Mouse (Mus musculus) small intestine, adult 2 months (tissue): ENCODE results near the gene Mcm3ap. TPM values are rescaled to one million over a fixed set of nuclear protein-coding genes. Genes with fewer than 3 reads are reported as not detected.

Source experiments
- H3K27ac ChIP-seq: fragments of 200-500 bp; 2 replicates; pipeline ENCODE4 v1.5.1; 2012; ENCODE audit warnings: low read depth, low read length, control low read depth, inconsistent platforms; ENCODE audit not compliant: insufficient read depth
- H3K27me3 ChIP-seq: fragments of 200-500 bp; 2 replicates; pipeline ENCODE4 v1.6.1; 2012; ENCODE audit warnings: mild to moderate bottlenecking, moderate library complexity, low read length, inconsistent platforms; ENCODE audit not compliant: control insufficient read depth, insufficient read depth
- H3K36me3 ChIP-seq: fragments of 200-500 bp; 2 replicates; pipeline ENCODE4 v1.6.1; 2012; ENCODE audit warnings: mild to moderate bottlenecking, low read length, control low read depth, inconsistent platforms; ENCODE audit not compliant: control insufficient read depth, insufficient read depth
- H3K4me1 ChIP-seq: fragments of 200-500 bp; 2 replicates; pipeline ENCODE4 v1.6.1; 2012; ENCODE audit warnings: low read length, inconsistent platforms, mixed read lengths; ENCODE audit not compliant: control insufficient read depth, insufficient read depth, insufficient read length
- H3K4me3 ChIP-seq: fragments of 200-500 bp; 2 replicates; pipeline ENCODE4 v1.5.1; 2012; ENCODE audit warnings: low read depth, mild to moderate bottlenecking, control low read depth, inconsistent platforms, low read length, moderate library complexity
- CTCF ChIP-seq: fragments of 200-500 bp; IDR thresholded peaks from 2 replicates; pipeline ENCODE4 v1.5.1; 2012; ENCODE audit warnings: low read depth, mild to moderate bottlenecking, control low read depth, inconsistent platforms, low read length, moderate library complexity, mixed read lengths; ENCODE audit not compliant: insufficient replicate concordance, insufficient read length; ENCODE audit errors: extremely low read depth
- POLR2A ChIP-seq: fragments of 200-500 bp; IDR thresholded peaks from 2 replicates; pipeline ENCODE4 v1.6.1; 2012; ENCODE audit warnings: low read depth, mild to moderate bottlenecking, control low read depth, inconsistent platforms, low read length, moderate library complexity
- WGBS: fragments of 180-500 bp; shearing (Covaris S2); methylation state at CpG from one replicate; pipeline ENCODE4 v1.1.7; 2018; 5-methylcytosine and 5-hydroxymethylcytosine counted together
- polyA plus RNA-seq: library from polyadenylated mRNA; depleted of rRNA; stranded (reverse); fragments of >200 nt; gene quantifications from 2 replicates; pipeline ENCODE4 v1.2.3, GENCODE M21; 2012

The Mcm3ap gene
- polyA plus RNA-seq, 1 experiment, result 9.1 TPM

GRCm38 (mm10) chr10:76445996-76446681, 22.6 kb upstream of the Mcm3ap start:
- 44% methylated on average over 4 of the region's 4 CpGs for WGBS
- Histone ChIP-seq H3K4me1 (peaks cover 11% of the 10 kb centered on the region; the same call in 1 of the 2 replicates), H3K27ac (peak overlapping the region; percentile 59), H3K4me3 (no peak overlapping the region), H3K27me3 (no peaks in the 10 kb centered on the region), H3K36me3 (no peaks in the 10 kb centered on the region)
- TF ChIP-seq CTCF, result no peak
- no peak for TF ChIP-seq POLR2A

GRCm38 (mm10) chr10:76447406-76448229, 21.1 kb upstream of the Mcm3ap start:
- H3K27ac ChIP-seq, result peak overlapping the region; percentile 25; the same call in 1 of the 2 replicates
- TF ChIP-seq POLR2A, result no peak
- no peak for TF ChIP-seq CTCF
- no peaks in the 10 kb centered on the region for H3K27me3 ChIP-seq
- 72% methylated on average over 15 of the region's 15 CpGs for WGBS
- no peak overlapping the region for H3K4me3 ChIP-seq
- no peaks in the 10 kb centered on the region for H3K36me3 ChIP-seq
- peaks cover 9% of the 10 kb centered on the region; the same call in 1 of the 2 replicates for H3K4me1 ChIP-seq

- H3K27ac ChIP-seq, result no peak within 1 kb of the TSS
- 61% methylated on average over 5 of the region's 5 CpGs for WGBS
- no peak for TF ChIP-seq CTCF
- TF ChIP-seq POLR2A, result no peak
- H3K27me3 ChIP-seq, result no peaks in the 10 kb centered on the region
- peaks cover 9% of the 10 kb centered on the region; the same call in 1 of the 2 replicates for H3K4me1 ChIP-seq
- no peak within 1 kb of the TSS for H3K4me3 ChIP-seq
- no peaks in the 10 kb centered on the region for H3K36me3 ChIP-seq
Observed at GRCm38 (mm10) chr10:76448851-76449250, 19.9 kb upstream of the Mcm3ap start, which contains the start of gene 2610028H24Rik. Gene 2610028H24Rik (plus strand): TSS chr10:76449081.

GRCm38 (mm10) chr10:76455289-76455688, 13.4 kb upstream of the Mcm3ap start:
- Histone ChIP-seq H3K27me3 (no peaks in the 10 kb centered on the region), H3K36me3 (no peaks in the 10 kb centered on the region), H3K27ac (no peak overlapping the region), H3K4me1 (no peaks in the 10 kb centered on the region), H3K4me3 (no peak overlapping the region)
- no peak for TF ChIP-seq POLR2A
- TF ChIP-seq CTCF, result peak; percentile 67; the same call in 1 of the 2 replicates
- 45% methylated on average over 5 of the region's 5 CpGs for WGBS

- Histone ChIP-seq H3K36me3 (peaks cover 4% of the 10 kb centered on the region; the same call in 1 of the 2 replicates), H3K27ac (no peak overlapping the region), H3K27me3 (no peaks in the 10 kb centered on the region), H3K4me3 (no peak overlapping the region), H3K4me1 (no peaks in the 10 kb centered on the region)
- no peak for TF ChIP-seq CTCF
- no peak for TF ChIP-seq POLR2A
- 94% methylated on average over 1 of the region's 1 CpGs for WGBS
Observed at GRCm38 (mm10) chr10:76461255-76461654, 7.5 kb upstream of the Mcm3ap start.

- no peak overlapping the region for H3K27ac ChIP-seq
- no peaks in the 10 kb centered on the region for H3K27me3 ChIP-seq
- no peaks in the 10 kb centered on the region for H3K4me1 ChIP-seq
- WGBS, result 91% methylated on average over 7 of the region's 7 CpGs
- H3K36me3 ChIP-seq, result peaks cover 4% of the 10 kb centered on the region; the same call in 1 of the 2 replicates
- H3K4me3 ChIP-seq, result no peak overlapping the region
- no peak for TF ChIP-seq POLR2A
- no peak for TF ChIP-seq CTCF
Observed at GRCm38 (mm10) chr10:76462312-76462711, 6.4 kb upstream of the Mcm3ap start.

GRCm38 (mm10) chr10:76462721-76463120, 6.0 kb upstream of the Mcm3ap start:
- peaks cover 4% of the 10 kb centered on the region; the same call in 1 of the 2 replicates for H3K36me3 ChIP-seq
- H3K27ac ChIP-seq, result no peak overlapping the region
- no peak for TF ChIP-seq CTCF
- no peak for TF ChIP-seq POLR2A
- 92% methylated on average over 6 of the region's 6 CpGs for WGBS
- H3K4me1 ChIP-seq, result no peaks in the 10 kb centered on the region
- H3K4me3 ChIP-seq, result no peak overlapping the region
- H3K27me3 ChIP-seq, result no peaks in the 10 kb centered on the region
